Mouse (Mus musculus) testis, adult 2 months (tissue): ENCODE data around the gene Cdc14a.

Experiments used
- CTCF ChIP-seq: fragments of 200-500 bp; IDR thresholded peaks from 2 replicates; pipeline ENCODE4 v1.5.1; 2012; ENCODE audit warnings: low read depth, mild to moderate bottlenecking, inconsistent platforms, low read length, moderate library complexity; ENCODE audit not compliant: control insufficient read depth, insufficient read depth, insufficient replicate concordance
- POLR2A ChIP-seq: fragments of 200-500 bp; IDR thresholded peaks from 2 replicates; pipeline ENCODE4 v1.6.1; 2012; ENCODE audit warnings: low read depth, mild to moderate bottlenecking, inconsistent platforms, low read length, moderate library complexity; ENCODE audit not compliant: control insufficient read depth

DNA sequence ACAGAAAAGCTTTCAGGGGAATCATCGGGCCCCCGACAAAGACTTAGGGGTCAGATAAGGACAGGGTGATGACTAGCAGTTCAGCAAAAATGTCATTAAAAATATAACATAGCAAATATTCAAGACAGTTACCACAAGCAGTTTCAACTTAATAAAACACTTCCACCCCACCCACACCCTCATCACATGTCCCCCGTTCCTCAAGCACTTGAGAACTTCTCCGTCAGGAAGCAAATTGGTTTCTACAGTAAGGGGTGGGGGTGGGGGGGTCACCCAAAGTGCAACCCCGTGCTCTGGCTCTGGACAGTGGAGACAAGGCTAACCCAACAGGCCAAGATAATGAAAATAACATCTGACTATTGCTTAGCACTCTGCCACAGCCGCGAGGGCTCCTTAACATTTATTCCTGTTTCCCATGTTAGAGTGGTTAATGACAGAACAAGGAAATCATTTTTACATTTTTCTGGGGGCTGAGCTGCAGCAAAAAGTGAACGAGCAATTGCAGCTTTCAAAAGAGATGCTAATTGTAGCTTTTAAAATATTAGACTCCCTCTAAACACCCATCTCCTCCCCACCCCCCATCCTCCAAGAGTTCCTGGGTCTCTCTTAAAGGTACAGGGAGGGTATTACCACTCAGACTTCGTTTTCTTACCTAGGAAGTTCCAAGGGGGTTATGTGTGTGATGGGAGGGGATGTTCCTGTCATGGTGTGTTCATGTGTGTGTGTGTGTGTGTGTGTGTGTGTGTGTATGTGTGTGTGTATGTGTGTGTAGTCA, 133.6 kb downstream of the Cdc14a start:
- TF ChIP-seq CTCF (no peak), POLR2A (no peak)
